Mouse (Mus musculus): ENCODE results near the gene Cdh4. TPM values are rescaled to one million over a fixed set of nuclear protein-coding genes. Genes with fewer than 3 reads are reported as not detected.
A peak's percentile ranks its signal among the peaks of the same experiment; 100 is the strongest.

Gene Cdh4
- polyA plus RNA-seq, 1 experiment from 2014 or later = 63.4 TPM

GRCm38 (mm10) chr2:179867669-179868068 lies 425.4 kb downstream of the Cdh4 start:
- WGBS = 77% methylated on average over 3 of the region's 3 CpGs
- no peak for ATAC-seq
- H3K9ac ChIP-seq (ENCODE audit: low read depth, low read length) = no peak overlapping the region

GRCm38 (mm10) chr2:179869871-179870270 lies 427.6 kb downstream of the Cdh4 start:
- H3K4me2 ChIP-seq (ENCODE audit: low read length) = no peak overlapping the region
- 21% methylated on average over 2 of the region's 2 CpGs for WGBS
- H3K4me3 ChIP-seq (ENCODE audit: low read depth, low read length) = no peak overlapping the region
- H3K9ac ChIP-seq (ENCODE audit: low read depth, low read length) = 0 out of 2 replicates have a peak overlapping the region, but pooled peaks have one; percentile 33
- no peaks in the 10 kb centered on the region for H3K9me3 ChIP-seq (replicated peaks; ENCODE audit: control insufficient read depth, low read length, poor library complexity, severe bottlenecking)
- H3K36me3 ChIP-seq (ENCODE audit: control insufficient read depth, insufficient read depth, low read length) = no peaks in the 10 kb centered on the region
- ATAC-seq = peak; percentile 41; the same call in 1 of the 2 replicates
- H3K27me3 ChIP-seq (ENCODE audit: control insufficient read depth, insufficient read depth, low read depth, low read length) = no peaks in the 10 kb centered on the region
- no peak overlapping the region for H3K27ac ChIP-seq (ENCODE audit: low read length)
- peaks cover 8% of the 10 kb centered on the region for H3K4me1 ChIP-seq (ENCODE audit: control insufficient read depth, insufficient read depth, low read length)

More at GRCm38 (mm10) chr2:179867669-179868068, 425.4 kb downstream of the Cdh4 start:
- no peaks in the 10 kb centered on the region for H3K9me3 ChIP-seq (replicated peaks; ENCODE audit: control insufficient read depth, low read length, poor library complexity, severe bottlenecking)
- peaks cover 8% of the 10 kb centered on the region for H3K4me1 ChIP-seq (ENCODE audit: control insufficient read depth, insufficient read depth, low read length)
- H3K4me2 ChIP-seq (ENCODE audit: low read length) = no peak overlapping the region
- no peak overlapping the region for H3K4me3 ChIP-seq (ENCODE audit: low read depth, low read length)
- H3K27me3 ChIP-seq (ENCODE audit: control insufficient read depth, insufficient read depth, low read depth, low read length) = no peaks in the 10 kb centered on the region
- H3K27ac ChIP-seq (ENCODE audit: low read length) = no peak overlapping the region
- H3K36me3 ChIP-seq (ENCODE audit: control insufficient read depth, insufficient read depth, low read length) = no peaks in the 10 kb centered on the region

GRCm38 (mm10) chr2:179872724-179873123 lies 430.5 kb downstream of the Cdh4 start:
- H3K27ac ChIP-seq (ENCODE audit: low read length) = no peak overlapping the region
- H3K4me1 ChIP-seq (ENCODE audit: control insufficient read depth, insufficient read depth, low read length) = peaks cover 8% of the 10 kb centered on the region
- ATAC-seq = peak; percentile 66
- no peaks in the 10 kb centered on the region for H3K9me3 ChIP-seq (replicated peaks; ENCODE audit: control insufficient read depth, low read length, poor library complexity, severe bottlenecking)
- no peak overlapping the region for H3K4me2 ChIP-seq (ENCODE audit: low read length)
- no peaks in the 10 kb centered on the region for H3K27me3 ChIP-seq (ENCODE audit: control insufficient read depth, insufficient read depth, low read depth, low read length)
- no peak overlapping the region for H3K4me3 ChIP-seq (ENCODE audit: low read depth, low read length)
- H3K36me3 ChIP-seq (ENCODE audit: control insufficient read depth, insufficient read depth, low read length) = no peaks in the 10 kb centered on the region
- 67% methylated on average over 5 of the region's 5 CpGs for WGBS
- no peak overlapping the region for H3K9ac ChIP-seq (ENCODE audit: low read depth, low read length)

- WGBS = 52% methylated on average over 5 of the region's 5 CpGs
- no peak overlapping the region for H3K27ac ChIP-seq (ENCODE audit: low read length)
- H3K9ac ChIP-seq (ENCODE audit: low read depth, low read length) = no peak overlapping the region
- peaks cover 8% of the 10 kb centered on the region for H3K4me1 ChIP-seq (ENCODE audit: control insufficient read depth, insufficient read depth, low read length)
- H3K4me3 ChIP-seq (ENCODE audit: low read depth, low read length) = no peak overlapping the region
- H3K9me3 ChIP-seq (replicated peaks; ENCODE audit: control insufficient read depth, low read length, poor library complexity, severe bottlenecking) = no peaks in the 10 kb centered on the region
- no peak overlapping the region for H3K4me2 ChIP-seq (ENCODE audit: low read length)
- H3K27me3 ChIP-seq (ENCODE audit: control insufficient read depth, insufficient read depth, low read depth, low read length) = no peaks in the 10 kb centered on the region
- no peaks in the 10 kb centered on the region for H3K36me3 ChIP-seq (ENCODE audit: control insufficient read depth, insufficient read depth, low read length)
- ATAC-seq = 0 out of 2 replicates have a peak, but pooled peaks have one; percentile 4
These were observed 431.1 kb downstream of the Cdh4 start for GRCm38 (mm10) chr2:179873315-179873714.

GRCm38 (mm10) chr2:179875147-179875546 lies 432.9 kb downstream of the Cdh4 start:
- Histone ChIP-seq H3K4me3 (ENCODE audit: low read depth, low read length) (no peak overlapping the region), H3K27ac (ENCODE audit: low read length) (no peak overlapping the region), H3K9ac (ENCODE audit: low read depth, low read length) (no peak overlapping the region), H3K4me2 (ENCODE audit: low read length) (no peak overlapping the region), H3K4me1 (ENCODE audit: control insufficient read depth, insufficient read depth, low read length) (peaks cover under 1% of the 10 kb centered on the region), H3K9me3 (replicated peaks; ENCODE audit: control insufficient read depth, low read length, poor library complexity, severe bottlenecking) (no peaks in the 10 kb centered on the region), H3K27me3 (ENCODE audit: control insufficient read depth, insufficient read depth, low read depth, low read length) (no peaks in the 10 kb centered on the region), H3K36me3 (ENCODE audit: control insufficient read depth, insufficient read depth, low read length) (no peaks in the 10 kb centered on the region)
- peak; percentile 55 for ATAC-seq
- WGBS = 4% methylated on average over 3 of the region's 3 CpGs

GRCm38 (mm10) chr2:179877551-179878215 lies 435.5 kb downstream of the Cdh4 start:
- no peaks in the 10 kb centered on the region for H3K36me3 ChIP-seq (ENCODE audit: control insufficient read depth, insufficient read depth, low read length)
- H3K27me3 ChIP-seq (ENCODE audit: control insufficient read depth, insufficient read depth, low read depth, low read length) = no peaks in the 10 kb centered on the region; the same call in 1 of the 2 replicates
- H3K4me3 ChIP-seq (ENCODE audit: low read depth, low read length) = no peak overlapping the region
- no peak overlapping the region for H3K4me2 ChIP-seq (ENCODE audit: low read length)
- WGBS = 54% methylated on average over 9 of the region's 9 CpGs
- no peaks in the 10 kb centered on the region; the same call in 1 of the 2 replicates for H3K4me1 ChIP-seq (ENCODE audit: control insufficient read depth, insufficient read depth, low read length)
- H3K9me3 ChIP-seq (replicated peaks; ENCODE audit: control insufficient read depth, low read length, poor library complexity, severe bottlenecking) = no peaks in the 10 kb centered on the region
- H3K9ac ChIP-seq (ENCODE audit: low read depth, low read length) = no peak overlapping the region
- ATAC-seq = no peak
- no peak overlapping the region for H3K27ac ChIP-seq (ENCODE audit: low read length)

- Histone ChIP-seq H3K4me3 (ENCODE audit: low read depth, low read length) (no peak overlapping the region), H3K4me1 (ENCODE audit: control insufficient read depth, insufficient read depth, low read length) (no peaks in the 10 kb centered on the region), H3K27ac (ENCODE audit: low read length) (no peak overlapping the region), H3K36me3 (ENCODE audit: control insufficient read depth, insufficient read depth, low read length) (peaks cover 2% of the 10 kb centered on the region; the same call in 1 of the 2 replicates), H3K27me3 (ENCODE audit: control insufficient read depth, insufficient read depth, low read depth, low read length) (no peaks in the 10 kb centered on the region; the same call in 1 of the 2 replicates), H3K4me2 (ENCODE audit: low read length) (no peak overlapping the region), H3K9me3 (replicated peaks; ENCODE audit: control insufficient read depth, low read length, poor library complexity, severe bottlenecking) (no peaks in the 10 kb centered on the region), H3K9ac (ENCODE audit: low read depth, low read length) (no peak overlapping the region)
- no peak for ATAC-seq
- WGBS = 53% methylated on average over 7 of the region's 7 CpGs
These were observed 442.3 kb downstream of the Cdh4 start for GRCm38 (mm10) chr2:179884561-179884960.

- H3K4me3 ChIP-seq (ENCODE audit: low read depth, low read length) = no peak overlapping the region
- H3K9ac ChIP-seq (ENCODE audit: low read depth, low read length) = no peak overlapping the region
- no peak overlapping the region for H3K4me2 ChIP-seq (ENCODE audit: low read length)
- H3K27ac ChIP-seq (ENCODE audit: low read length) = no peak overlapping the region
- WGBS = 86% methylated on average over 3 of the region's 3 CpGs
- no peaks in the 10 kb centered on the region for H3K27me3 ChIP-seq (ENCODE audit: control insufficient read depth, insufficient read depth, low read depth, low read length)
- H3K36me3 ChIP-seq (ENCODE audit: control insufficient read depth, insufficient read depth, low read length) = peaks cover 2% of the 10 kb centered on the region; the same call in 1 of the 2 replicates
- no peak for ATAC-seq
- no peaks in the 10 kb centered on the region for H3K4me1 ChIP-seq (ENCODE audit: control insufficient read depth, insufficient read depth, low read length)
- H3K9me3 ChIP-seq (replicated peaks; ENCODE audit: control insufficient read depth, low read length, poor library complexity, severe bottlenecking) = no peaks in the 10 kb centered on the region
These were observed 448.8 kb downstream of the Cdh4 start for GRCm38 (mm10) chr2:179891048-179891447.

GRCm38 (mm10) chr2:179896949-179897348 lies 454.7 kb downstream of the Cdh4 start:
- WGBS = 89% methylated on average over 2 of the region's 2 CpGs
- peaks cover 3% of the 10 kb centered on the region; the same call in 1 of the 2 replicates for H3K36me3 ChIP-seq (ENCODE audit: control insufficient read depth, insufficient read depth, low read length)
- no peak overlapping the region for H3K9ac ChIP-seq (ENCODE audit: low read depth, low read length)
- H3K27me3 ChIP-seq (ENCODE audit: control insufficient read depth, insufficient read depth, low read depth, low read length) = no peaks in the 10 kb centered on the region
- H3K27ac ChIP-seq (ENCODE audit: low read length) = no peak overlapping the region
- no peaks in the 10 kb centered on the region for H3K4me1 ChIP-seq (ENCODE audit: control insufficient read depth, insufficient read depth, low read length)
- H3K4me3 ChIP-seq (ENCODE audit: low read depth, low read length) = no peak overlapping the region
- no peaks in the 10 kb centered on the region for H3K9me3 ChIP-seq (replicated peaks; ENCODE audit: control insufficient read depth, low read length, poor library complexity, severe bottlenecking)
- no peak overlapping the region for H3K4me2 ChIP-seq (ENCODE audit: low read length)
- no peak for ATAC-seq
